Mouse (Mus musculus) 3134 (cell line): ENCODE data around the gene Wwtr1.

Experiments
- DNase-seq: peaks from one replicate; pipeline ENCODE4 v3.0.0-alpha.2; 2011; ENCODE audit warnings: low spot score; ENCODE audit not compliant: insufficient read length; ENCODE audit errors: extremely low read depth

Gene Wwtr1

GRCm38 (mm10) chr3:57521876-57522275 lies 53.8 kb downstream of the Wwtr1 start:
- no peak for DNase-seq

- no peak for DNase-seq
Measured at GRCm38 (mm10) chr3:57519995-57520394, 55.7 kb downstream of the Wwtr1 start.

GRCm38 (mm10) chr3:57516146-57516545 lies 59.6 kb downstream of the Wwtr1 start:
- no peak for DNase-seq

- DNase-seq = no peak
Measured at GRCm38 (mm10) chr3:57515044-57515443, 60.7 kb downstream of the Wwtr1 start.

- peak; percentile 66 for DNase-seq
Measured at GRCm38 (mm10) chr3:57511816-57512586, 63.7 kb downstream of the Wwtr1 start.

- peak; percentile 61 for DNase-seq
Measured at GRCm38 (mm10) chr3:57509945-57510675, 65.6 kb downstream of the Wwtr1 start.

GRCm38 (mm10) chr3:57505991-57506390 lies 69.7 kb downstream of the Wwtr1 start:
- DNase-seq = no peak

GRCm38 (mm10) chr3:57504756-57505155 lies 71.0 kb downstream of the Wwtr1 start:
- DNase-seq = peak; percentile 42

GRCm38 (mm10) chr3:57501596-57502220 lies 74.0 kb downstream of the Wwtr1 start:
- DNase-seq = peak; percentile 86

GRCm38 (mm10) chr3:57500846-57501245 lies 74.9 kb downstream of the Wwtr1 start:
- DNase-seq = no peak

GRCm38 (mm10) chr3:57497791-57498190 lies 77.9 kb downstream of the Wwtr1 start:
- DNase-seq = peak; percentile 28

GRCm38 (mm10) chr3:57496428-57496827 lies 79.3 kb downstream of the Wwtr1 start:
- DNase-seq = no peak

- peak; percentile 59 for DNase-seq
Measured at GRCm38 (mm10) chr3:57487455-57488153, 88.1 kb downstream of the Wwtr1 start.

- no peak for DNase-seq
Measured at GRCm38 (mm10) chr3:57486068-57486467, 89.6 kb downstream of the Wwtr1 start.

GRCm38 (mm10) chr3:57481981-57482380 lies 93.7 kb downstream of the Wwtr1 start:
- no peak for DNase-seq

GRCm38 (mm10) chr3:57480640-57481039 lies 95.1 kb downstream of the Wwtr1 start:
- no peak for DNase-seq

GRCm38 (mm10) chr3:57474421-57474820 lies 101.3 kb downstream of the Wwtr1 start:
- no peak for DNase-seq

- DNase-seq = no peak
Measured at GRCm38 (mm10) chr3:57472407-57472806, 103.3 kb downstream of the Wwtr1 start.

- peak; percentile 28 for DNase-seq
Measured at GRCm38 (mm10) chr3:57470981-57471601, 104.6 kb downstream of the Wwtr1 start.

- DNase-seq = peak; percentile 56
Measured at GRCm38 (mm10) chr3:57470326-57470725, 105.4 kb downstream of the Wwtr1 start.
